Mouse (Mus musculus) kidney, postnatal 0 days (tissue): Measurements from ENCODE around the gene Bcat1. TPM values are rescaled to one million over a fixed set of nuclear protein-coding genes. Genes with fewer than 3 reads are reported as not detected.

Source experiments
- ATAC-seq: fragments of 200-750 bp; cut with Nextera tagmentation; replicated peaks from 2 replicates; pipeline ENCODE4 v1.8.0; 2017; ENCODE audit warnings: low read depth, moderate number of reproducible peaks, moderate TSS enrichment, moderate library complexity; ENCODE audit not compliant: low FRiP score
- DNase-seq: peaks from one replicate; pipeline ENCODE4 v3.0.0-alpha.2; 2016; ENCODE audit warnings: low spot score
- H3K27ac ChIP-seq: fragments of 300-500 bp; sonication (generic); 2 replicates; pipeline ENCODE4 v1.5.1; 2014; ENCODE audit warnings: mild to moderate bottlenecking
- H3K27me3 ChIP-seq: fragments of 300-500 bp; sonication (generic); 2 replicates; pipeline ENCODE4 v1.6.1; 2014; ENCODE audit warnings: low read length, mixed read lengths; ENCODE audit not compliant: insufficient read depth
- H3K36me3 ChIP-seq: fragments of 300-500 bp; sonication (generic); 2 replicates; pipeline ENCODE4 v1.6.1; 2014; ENCODE audit warnings: low read length, mixed read lengths; ENCODE audit not compliant: insufficient read depth
- H3K4me1 ChIP-seq: fragments of 300-500 bp; sonication (generic); replicated peaks from 2 replicates; pipeline ENCODE4 v1.6.1; 2014; ENCODE audit warnings: antibody characterized with exemption, low read length, mixed read lengths; ENCODE audit not compliant: insufficient read depth
- H3K4me2 ChIP-seq: fragments of 300-500 bp; sonication (generic); 2 replicates; pipeline ENCODE4 v1.6.1; 2014; ENCODE audit warnings: mild to moderate bottlenecking, low read length, moderate library complexity, mixed read lengths
- H3K4me3 ChIP-seq: fragments of 300-500 bp; sonication (generic); replicated peaks from 2 replicates; pipeline ENCODE4 v1.5.1; 2014; ENCODE audit warnings: low read depth, low read length
- H3K9ac ChIP-seq: fragments of 300-500 bp; sonication (generic); 2 replicates; pipeline ENCODE4 v1.6.1; 2014; ENCODE audit warnings: low read depth, low read length
- H3K9me3 ChIP-seq: fragments of 300-500 bp; sonication (generic); replicated peaks from 2 replicates; pipeline ENCODE4 v1.6.1; 2016; ENCODE audit warnings: low read length, inconsistent platforms, mixed read lengths
- CTCF ChIP-seq: IDR thresholded peaks from 2 replicates; pipeline ENCODE4 v1.5.1; 2016; ENCODE audit warnings: antibody characterized with exemption, low read depth, mild to moderate bottlenecking, moderate library complexity
- WGBS: fragments of 180-500 bp; shearing (Covaris S2); extraction: QIAGEN DNeasy Blood & Tissue Kit; methylation state at CpG from one replicate; pipeline ENCODE4 v1.1.7; 2014; 5-methylcytosine and 5-hydroxymethylcytosine counted together
- polyA plus RNA-seq: library from polyadenylated mRNA; unstranded; fragments of >200 nt; fragmentation: Nextera tagmentation; extraction: Ambion mirVana; gene quantifications from 2 replicates; pipeline ENCODE4 v1.2.1, GENCODE M21; 2015

The Bcat1 gene
- polyA plus RNA-seq, 1 experiment from 2014 or later, result 5.8 TPM

DNA sequence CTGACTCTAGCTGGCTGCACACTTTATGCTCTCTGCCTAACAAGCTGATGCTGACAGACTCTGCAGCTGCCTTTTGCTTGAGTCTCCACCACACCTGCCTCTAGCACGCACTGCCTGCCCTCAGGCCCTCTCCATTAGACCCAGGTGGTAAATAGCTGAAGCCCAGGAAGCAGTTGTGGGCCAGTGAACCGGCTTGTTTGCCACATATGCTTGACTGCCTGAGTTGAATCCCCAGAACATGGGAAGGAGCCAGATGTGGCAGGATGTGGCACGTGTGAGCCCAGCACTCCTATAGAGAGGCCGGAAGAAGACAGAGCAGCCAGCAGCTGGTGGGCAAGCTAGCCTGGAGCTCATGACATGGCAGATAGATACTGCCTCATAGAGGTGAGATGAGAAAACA, 55.4 kb downstream of the Bcat1 start:
- H3K4me1 ChIP-seq, result no peaks in the 10 kb centered on the region
- no peak for TF ChIP-seq CTCF
- H3K9me3 ChIP-seq, result no peaks in the 10 kb centered on the region
- no peak overlapping the region for H3K4me3 ChIP-seq
- H3K36me3 ChIP-seq, result no peaks in the 10 kb centered on the region
- ATAC-seq, result peak; percentile 70; the same call in 1 of the 2 replicates
- H3K27me3 ChIP-seq, result no peaks in the 10 kb centered on the region
- H3K27ac ChIP-seq, result no peak overlapping the region
- 56% methylated on average over 4 of the region's 4 CpGs for WGBS
- H3K4me2 ChIP-seq, result no peak overlapping the region
- DNase-seq, result no peak
- H3K9ac ChIP-seq, result no peak overlapping the region

DNA sequence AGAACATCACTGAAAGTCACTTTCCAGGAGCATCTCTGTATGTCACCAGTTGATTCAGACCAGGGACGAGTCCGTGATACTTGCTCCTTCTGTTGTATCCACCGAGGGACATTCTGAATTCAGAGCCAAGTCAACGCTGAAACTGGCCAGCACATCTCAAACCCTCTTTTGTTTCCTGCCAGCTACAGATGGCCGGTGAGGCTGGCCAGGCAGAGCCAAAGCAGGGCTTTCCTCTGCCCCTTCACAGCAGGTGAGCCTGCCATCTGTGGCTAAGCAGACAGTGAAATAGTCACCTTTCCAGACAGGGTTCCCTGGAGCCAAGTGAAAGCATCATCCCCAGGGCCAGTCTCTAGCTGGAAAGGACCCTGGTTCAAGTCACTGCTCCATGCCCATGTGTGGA, 57.7 kb downstream of the Bcat1 start:
- 92% methylated on average over 5 of the region's 5 CpGs for WGBS
- Histone ChIP-seq H3K9ac (no peak overlapping the region), H3K36me3 (no peaks in the 10 kb centered on the region), H3K27me3 (no peaks in the 10 kb centered on the region), H3K27ac (no peak overlapping the region), H3K9me3 (no peaks in the 10 kb centered on the region), H3K4me3 (no peak overlapping the region), H3K4me1 (no peaks in the 10 kb centered on the region), H3K4me2 (no peak overlapping the region)
- ATAC-seq (no peak), DNase-seq (no peak)
- TF ChIP-seq CTCF, result no peak

DNA sequence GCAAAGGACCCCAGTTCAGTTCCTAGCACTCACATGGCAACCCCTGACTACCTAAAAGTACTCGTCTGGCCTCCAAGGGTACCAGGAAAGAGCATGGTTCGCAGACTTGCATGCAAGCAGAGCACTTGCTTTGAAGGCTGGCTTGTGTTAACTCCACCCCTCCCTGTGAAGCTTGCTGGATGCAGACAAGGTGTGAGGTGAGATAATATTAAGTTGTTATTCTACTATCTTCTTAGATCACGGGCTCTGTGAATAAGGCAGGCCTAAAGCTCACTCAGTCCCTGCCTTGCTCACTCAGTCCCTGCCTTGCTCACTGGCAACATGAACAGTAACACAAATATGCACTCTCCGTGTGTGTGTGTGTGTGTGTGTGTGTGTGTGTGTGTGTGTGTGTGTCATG, 58.5 kb downstream of the Bcat1 start:
- Histone ChIP-seq H3K4me3 (no peak overlapping the region), H3K9ac (no peak overlapping the region), H3K27ac (no peak overlapping the region), H3K27me3 (no peaks in the 10 kb centered on the region), H3K4me1 (no peaks in the 10 kb centered on the region), H3K9me3 (no peaks in the 10 kb centered on the region), H3K4me2 (no peak overlapping the region), H3K36me3 (no peaks in the 10 kb centered on the region)
- DNase-seq (no peak), ATAC-seq (no peak)
- 87% methylated on average over 4 of the region's 4 CpGs for WGBS
- TF ChIP-seq CTCF, result no peak

DNA sequence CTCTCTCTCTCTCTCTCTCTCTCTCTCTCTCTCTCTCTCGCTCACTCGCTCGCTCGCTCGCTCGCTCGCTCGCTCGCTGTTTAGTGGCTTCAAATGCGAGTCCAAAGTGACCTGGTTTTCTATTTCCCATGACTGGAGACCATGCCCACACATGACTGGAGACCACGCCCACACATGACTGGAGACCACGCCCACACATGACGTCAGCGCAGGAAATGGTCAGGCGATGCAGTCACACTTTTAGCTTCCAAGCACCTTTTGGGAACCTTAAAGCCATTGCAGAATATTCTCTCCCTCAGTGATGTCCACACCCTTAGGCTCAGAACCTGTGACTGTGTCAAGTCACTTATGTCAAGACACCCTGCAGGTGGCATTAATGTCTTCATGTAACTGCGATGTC, 59.3 kb downstream of the Bcat1 start:
- DNase-seq (no peak), ATAC-seq (no peak)
- no peaks in the 10 kb centered on the region for H3K4me1 ChIP-seq
- no peak for TF ChIP-seq CTCF
- no peak overlapping the region for H3K27ac ChIP-seq
- H3K9me3 ChIP-seq, result no peaks in the 10 kb centered on the region
- no peaks in the 10 kb centered on the region for H3K36me3 ChIP-seq
- no peak overlapping the region for H3K9ac ChIP-seq
- WGBS, result 91% methylated on average over 16 of the region's 16 CpGs
- H3K4me3 ChIP-seq, result no peak overlapping the region
- no peaks in the 10 kb centered on the region for H3K27me3 ChIP-seq
- H3K4me2 ChIP-seq, result no peak overlapping the region

DNA sequence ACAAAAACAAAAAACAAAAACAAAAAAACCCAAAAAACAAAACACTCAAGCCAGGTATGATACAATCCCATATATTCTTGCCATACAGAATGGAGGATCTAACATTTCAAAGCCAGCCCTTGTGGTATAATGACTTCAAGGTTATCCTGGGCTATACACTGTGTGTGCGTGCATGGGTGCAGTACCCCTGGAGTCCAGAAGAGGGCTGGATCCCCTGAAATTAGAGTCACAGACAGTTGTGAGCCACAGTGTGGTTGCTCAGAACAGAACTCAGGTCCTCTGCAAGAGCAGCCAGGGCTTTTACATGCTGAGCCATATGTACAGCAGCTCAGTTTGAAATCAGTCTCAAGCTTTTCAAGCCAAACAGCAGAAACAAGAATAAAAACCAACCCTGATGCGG, 61.0 kb downstream of the Bcat1 start:
- H3K36me3 ChIP-seq, result no peaks in the 10 kb centered on the region
- WGBS, result 95% methylated on average over 2 of the region's 2 CpGs
- no peak overlapping the region for H3K4me3 ChIP-seq
- no peaks in the 10 kb centered on the region for H3K9me3 ChIP-seq
- TF ChIP-seq CTCF, result peak; percentile 42; the same call in 1 of the 2 replicates
- H3K9ac ChIP-seq, result no peak overlapping the region
- no peak overlapping the region for H3K27ac ChIP-seq
- H3K4me1 ChIP-seq, result no peaks in the 10 kb centered on the region
- H3K27me3 ChIP-seq, result no peaks in the 10 kb centered on the region
- H3K4me2 ChIP-seq, result no peak overlapping the region
- DNase-seq (no peak), ATAC-seq (no peak)

DNA sequence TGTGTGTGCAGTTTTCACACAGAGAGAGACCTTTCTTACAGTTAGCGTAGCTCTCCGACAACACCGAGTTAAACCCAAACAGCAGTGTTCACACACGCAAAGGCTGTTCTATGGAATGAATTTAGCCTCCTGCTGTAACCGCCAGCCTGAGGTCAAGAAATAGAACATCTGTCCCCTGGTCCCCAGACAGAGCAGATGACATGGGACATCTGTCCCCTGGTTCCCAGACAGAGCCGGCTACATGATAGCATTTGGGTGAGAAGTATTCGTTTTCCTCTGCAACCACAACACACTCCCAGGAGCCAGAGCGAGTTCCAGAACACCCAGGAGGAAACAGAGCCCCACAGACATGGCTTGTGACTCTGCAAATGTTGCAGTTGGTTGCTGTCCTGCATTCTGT, 63.3 kb downstream of the Bcat1 start:
- no peak overlapping the region for H3K27ac ChIP-seq
- H3K27me3 ChIP-seq, result no peaks in the 10 kb centered on the region
- no peak overlapping the region for H3K9ac ChIP-seq
- no peaks in the 10 kb centered on the region for H3K9me3 ChIP-seq
- no peak for TF ChIP-seq CTCF
- ATAC-seq (no peak), DNase-seq (peak; percentile 79)
- H3K4me1 ChIP-seq, result no peaks in the 10 kb centered on the region
- H3K4me2 ChIP-seq, result no peak overlapping the region
- H3K36me3 ChIP-seq, result no peaks in the 10 kb centered on the region
- WGBS, result 37% methylated on average over 8 of the region's 8 CpGs
- no peak overlapping the region for H3K4me3 ChIP-seq

DNA sequence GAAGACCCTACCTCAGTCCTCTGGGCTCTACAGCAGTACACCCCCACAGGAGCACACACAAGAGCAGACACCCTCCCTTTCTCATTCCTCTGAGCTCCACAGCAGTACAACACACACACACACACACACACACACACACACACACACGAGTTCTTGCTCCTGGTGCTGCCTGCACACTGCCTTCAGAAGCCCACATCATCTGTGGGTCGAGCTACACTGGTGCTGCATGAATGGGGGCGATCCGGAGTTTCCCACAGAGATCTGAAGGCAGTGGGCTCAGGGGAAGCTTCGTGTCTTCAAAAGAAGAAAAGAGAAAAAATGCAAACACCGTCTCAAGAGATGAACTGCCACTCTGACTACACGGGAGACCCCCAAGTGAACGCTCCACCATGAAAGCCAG, 64.8 kb downstream of the Bcat1 start:
- no peaks in the 10 kb centered on the region for H3K36me3 ChIP-seq
- no peak overlapping the region for H3K4me3 ChIP-seq
- H3K27ac ChIP-seq, result no peak overlapping the region
- no peaks in the 10 kb centered on the region for H3K9me3 ChIP-seq
- H3K4me1 ChIP-seq, result no peaks in the 10 kb centered on the region
- H3K27me3 ChIP-seq, result no peaks in the 10 kb centered on the region
- no peak for TF ChIP-seq CTCF
- no peak overlapping the region for H3K4me2 ChIP-seq
- WGBS, result 83% methylated on average over 8 of the region's 8 CpGs
- no peak overlapping the region for H3K9ac ChIP-seq
- ATAC-seq (no peak), DNase-seq (no peak)
